Mouse (Mus musculus): Measurements from ENCODE around the gene Tcf21. TPM values are rescaled to one million over a fixed set of nuclear protein-coding genes. Genes with fewer than 3 reads are reported as not detected.

Tcf21 gene
- polyA plus RNA-seq, 1 experiment from 2014 or later: 410 TPM

Other genes starting within 250 kb of the Tcf21 start
- gene Slc2a12, start 175.2 kb downstream of the Tcf21 start, polyA plus RNA-seq (2014; fragmentation: Nextera tagmentation; extraction: Ambion mirVana): 2.8 TPM in 2 replicates
- gene Tbpl1, start 88.2 kb downstream of the Tcf21 start, polyA plus RNA-seq (2014; fragmentation: Nextera tagmentation; extraction: Ambion mirVana): 67.9 and 74.7 TPM in 2 replicates

Data from stomach, embryonic 14.5 days (tissue).